Mouse (Mus musculus) 3134 (cell line): ENCODE data around the gene Cox4i2.

Experiments used
- DNase-seq: peaks from one replicate; pipeline ENCODE4 v3.0.0-alpha.2; 2011; ENCODE audit warnings: low spot score; ENCODE audit not compliant: insufficient read length; ENCODE audit errors: extremely low read depth

Gene Cox4i2

DNA sequence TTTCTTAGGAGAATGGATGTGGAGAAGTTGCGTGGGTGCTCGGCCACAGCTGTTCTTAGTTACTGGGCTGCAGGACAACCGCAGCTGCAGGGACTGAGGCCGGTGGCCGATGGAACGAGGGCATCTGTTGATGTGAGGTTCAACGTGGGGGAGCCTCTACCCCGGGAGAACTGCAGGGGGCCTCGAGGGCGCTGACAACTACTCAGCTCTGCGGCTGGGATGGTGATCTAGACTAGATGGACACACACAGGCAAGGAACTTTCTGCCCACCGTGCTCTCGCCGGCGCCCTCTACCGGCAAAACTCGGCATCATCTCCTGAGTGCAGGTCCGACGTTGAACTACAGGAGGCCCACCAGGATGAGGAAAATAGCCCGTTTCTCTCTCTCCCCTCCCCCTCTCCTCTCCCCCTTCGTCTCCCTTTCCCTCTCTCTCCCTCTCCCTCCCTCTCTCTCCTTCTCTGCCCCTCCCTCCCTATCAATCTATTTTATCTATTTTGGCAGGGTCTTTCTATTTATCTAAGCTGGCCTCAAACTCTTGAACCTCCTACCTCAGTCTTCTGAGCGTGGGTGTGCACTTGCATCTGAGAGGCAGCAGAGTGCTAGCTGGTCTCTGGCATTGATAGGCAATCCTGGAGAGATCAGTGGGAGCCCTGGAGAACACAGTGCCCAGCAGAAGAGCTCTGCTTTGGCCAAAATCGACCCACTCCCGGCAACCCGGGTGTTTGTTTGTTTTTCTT lies 12.6 kb downstream of the Cox4i2 start:
- DNase-seq: peak; percentile 78

DNA sequence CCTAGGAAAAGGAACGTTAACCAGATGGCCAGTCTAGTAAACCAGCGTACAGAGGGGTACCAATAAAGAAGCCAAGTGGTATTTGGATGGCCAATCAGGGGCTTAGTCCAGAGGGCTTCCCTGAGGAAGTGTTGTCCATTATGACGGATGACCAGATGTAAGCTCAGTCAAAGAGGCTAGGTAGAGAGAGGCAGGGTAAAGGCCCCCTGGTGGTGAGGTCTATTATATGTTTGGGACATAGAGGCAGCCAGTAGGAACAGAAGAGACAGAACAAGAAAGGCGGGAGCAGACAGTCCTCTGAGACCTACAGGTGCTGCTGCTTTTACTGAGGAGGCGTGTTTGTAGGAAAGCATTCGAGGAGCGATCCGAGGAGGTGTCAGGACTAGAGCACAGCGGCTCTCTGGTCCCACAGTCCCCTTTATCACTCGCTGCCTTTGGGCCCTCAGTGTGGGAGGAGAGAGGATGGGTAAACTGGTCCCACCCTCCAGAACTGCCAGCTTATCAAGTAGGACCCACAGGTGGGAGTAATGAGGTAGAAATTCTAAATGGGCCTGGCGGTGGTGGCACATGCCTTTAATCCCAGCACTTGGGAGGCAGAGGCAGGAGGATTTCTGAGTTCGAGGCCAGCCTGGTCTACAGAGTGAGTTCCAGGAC lies 13.8 kb downstream of the Cox4i2 start:
- peak; percentile 51 for DNase-seq

DNA sequence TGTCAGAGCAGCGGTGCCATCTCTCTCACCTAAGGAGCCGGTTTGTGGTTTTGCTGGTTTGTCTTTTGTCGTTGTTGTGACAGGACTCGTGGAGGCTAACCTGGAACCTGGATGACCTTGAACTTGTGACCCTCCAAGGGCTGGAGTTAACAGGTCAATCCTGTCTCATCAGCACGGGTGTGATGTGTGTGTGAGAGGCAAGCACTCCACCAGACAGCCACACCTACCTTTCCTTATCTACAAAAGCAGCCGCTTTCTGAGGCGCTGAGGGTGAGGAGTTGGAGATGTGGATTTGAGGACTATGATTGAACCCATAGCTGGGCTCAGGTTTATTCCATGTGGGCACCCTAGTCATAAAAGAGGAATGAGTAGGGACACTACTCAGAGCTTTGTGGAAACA lies 15.7 kb downstream of the Cox4i2 start:
- no peak for DNase-seq

DNA sequence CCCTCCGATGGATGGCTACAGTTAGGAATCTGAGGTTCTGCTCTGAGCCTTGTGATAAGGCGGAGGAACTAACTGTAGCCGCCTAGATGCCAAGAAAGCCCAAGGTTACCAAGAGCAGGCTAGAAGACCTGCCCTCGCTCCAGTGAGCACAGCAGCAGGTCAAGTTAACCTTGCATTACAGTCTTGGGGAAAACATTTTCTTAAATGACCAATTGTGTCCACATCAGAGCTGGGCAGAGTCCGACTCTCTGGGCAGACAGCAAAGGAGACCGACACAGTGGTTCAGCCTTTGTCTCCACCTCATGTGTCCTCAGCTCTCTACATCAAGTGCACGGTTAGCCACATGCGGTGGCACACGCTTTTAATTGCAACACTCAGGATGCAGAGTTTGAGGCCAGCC lies 17.6 kb downstream of the Cox4i2 start:
- no peak for DNase-seq

DNA sequence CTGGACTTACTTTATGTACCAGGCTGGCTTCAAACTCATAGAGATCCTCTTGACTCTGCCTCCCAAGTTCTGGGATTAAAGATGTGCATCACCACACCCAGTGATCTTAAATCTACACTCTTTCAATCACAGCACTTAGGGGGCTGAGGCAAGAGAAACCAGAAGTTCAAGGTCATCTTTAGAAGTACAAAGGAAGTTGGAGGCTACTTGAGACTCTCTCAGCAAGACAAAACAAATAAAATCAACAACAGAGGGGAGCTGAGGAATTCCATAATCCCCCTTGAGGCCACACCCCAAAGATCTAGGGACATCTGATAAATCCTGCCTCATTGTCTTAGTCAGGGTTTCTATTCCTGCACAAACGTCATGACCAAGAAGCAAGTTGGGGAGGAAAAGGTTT lies 18.3 kb downstream of the Cox4i2 start:
- DNase-seq: no peak

DNA sequence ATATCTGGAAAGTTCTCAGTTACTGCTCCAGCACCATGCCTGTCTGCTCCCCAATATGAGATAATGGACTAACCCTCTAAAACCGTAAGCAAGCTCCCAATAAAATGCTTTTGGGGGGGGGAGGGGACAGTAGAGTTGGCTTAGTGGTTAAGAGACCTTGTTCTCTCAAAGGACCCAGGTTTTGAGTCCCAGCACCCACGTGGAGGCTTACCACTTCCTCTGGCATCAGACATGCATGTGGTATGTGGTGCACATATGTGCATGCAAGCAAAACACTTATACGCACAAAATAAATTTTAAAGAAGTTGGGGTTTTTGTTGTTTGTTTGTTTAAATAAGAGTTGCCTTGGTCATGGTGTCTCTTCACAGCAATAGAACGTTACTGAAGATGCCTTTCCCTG lies 21.4 kb downstream of the Cox4i2 start:
- DNase-seq: no peak

DNA sequence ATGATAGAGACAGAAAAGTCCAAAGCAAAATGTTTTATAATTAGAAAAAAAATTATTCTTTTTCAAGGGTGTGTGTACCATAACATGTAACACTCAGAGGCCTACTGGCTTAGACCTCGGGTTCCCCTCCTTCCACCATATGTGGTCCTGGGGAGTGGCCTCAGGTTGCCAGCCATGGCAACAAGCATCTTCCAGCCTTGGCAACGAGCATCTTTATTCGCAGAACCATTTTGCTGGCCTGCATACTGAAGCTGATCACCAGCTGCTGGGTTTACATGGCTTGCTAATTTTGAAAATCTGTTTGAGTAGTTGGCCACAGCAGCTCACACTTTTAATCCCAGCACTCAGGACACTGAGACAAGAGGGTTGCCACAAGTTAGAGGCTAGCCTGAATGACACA lies 22.0 kb downstream of the Cox4i2 start:
- DNase-seq: no peak

DNA sequence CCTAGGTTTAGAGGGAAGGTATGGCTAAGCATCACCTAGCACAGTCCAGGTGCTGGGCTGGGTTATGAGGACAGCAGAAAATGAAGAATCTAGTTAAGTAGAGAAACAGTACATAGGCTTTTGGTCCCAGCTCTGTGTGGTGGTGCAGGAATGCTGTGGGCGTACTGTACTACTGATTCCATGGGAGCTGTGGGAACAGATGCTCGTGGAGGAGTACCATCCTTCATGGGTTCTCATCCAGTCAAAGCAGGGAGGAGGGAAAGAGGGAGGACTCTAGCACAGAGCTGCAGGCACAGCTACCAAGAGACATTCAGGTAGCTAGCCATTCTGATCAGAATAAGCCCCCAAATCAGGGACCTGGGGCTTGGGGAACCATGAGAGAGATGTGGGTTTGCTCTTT lies 22.5 kb downstream of the Cox4i2 start:
- no peak for DNase-seq

DNA sequence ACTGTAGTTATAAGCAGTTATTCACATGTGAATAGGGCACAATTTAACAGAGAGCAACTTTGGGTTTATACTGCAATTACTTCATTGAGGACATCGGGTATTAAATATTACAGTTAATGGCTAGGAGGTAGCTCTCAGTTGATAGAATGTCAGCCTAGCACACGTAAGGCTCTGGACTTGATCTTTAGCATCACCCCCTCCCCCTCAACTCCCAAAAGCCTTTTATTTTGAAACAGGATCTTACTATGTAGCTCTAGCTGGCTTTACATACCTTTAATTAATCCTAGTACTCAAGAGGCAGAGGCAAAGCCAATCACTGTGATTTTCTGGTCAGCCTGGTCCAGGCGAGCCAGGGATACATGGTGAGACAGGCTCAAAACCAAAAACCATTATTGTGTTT lies 23.1 kb downstream of the Cox4i2 start:
- no peak for DNase-seq

DNA sequence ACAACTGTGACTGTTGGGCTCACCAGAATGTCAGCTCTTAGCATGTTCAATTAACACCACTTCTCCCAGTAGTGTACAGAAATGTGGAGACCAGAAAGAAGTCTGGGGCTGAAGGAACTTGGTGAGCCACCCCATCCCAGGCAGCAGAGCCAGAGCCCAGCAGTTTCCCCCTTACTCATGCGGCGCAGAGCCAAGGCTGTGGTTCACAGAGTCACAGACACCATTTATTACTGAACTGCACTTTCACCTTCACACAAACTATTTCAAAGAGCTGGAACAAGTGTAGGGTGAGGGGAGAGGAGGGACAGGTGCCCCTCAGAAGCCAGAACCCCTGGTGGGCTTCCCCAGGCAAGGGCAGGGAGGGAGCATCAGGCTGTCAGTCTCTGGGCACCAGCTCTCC lies 26.5 kb downstream of the Cox4i2 start:
- DNase-seq: peak; percentile 72

DNA sequence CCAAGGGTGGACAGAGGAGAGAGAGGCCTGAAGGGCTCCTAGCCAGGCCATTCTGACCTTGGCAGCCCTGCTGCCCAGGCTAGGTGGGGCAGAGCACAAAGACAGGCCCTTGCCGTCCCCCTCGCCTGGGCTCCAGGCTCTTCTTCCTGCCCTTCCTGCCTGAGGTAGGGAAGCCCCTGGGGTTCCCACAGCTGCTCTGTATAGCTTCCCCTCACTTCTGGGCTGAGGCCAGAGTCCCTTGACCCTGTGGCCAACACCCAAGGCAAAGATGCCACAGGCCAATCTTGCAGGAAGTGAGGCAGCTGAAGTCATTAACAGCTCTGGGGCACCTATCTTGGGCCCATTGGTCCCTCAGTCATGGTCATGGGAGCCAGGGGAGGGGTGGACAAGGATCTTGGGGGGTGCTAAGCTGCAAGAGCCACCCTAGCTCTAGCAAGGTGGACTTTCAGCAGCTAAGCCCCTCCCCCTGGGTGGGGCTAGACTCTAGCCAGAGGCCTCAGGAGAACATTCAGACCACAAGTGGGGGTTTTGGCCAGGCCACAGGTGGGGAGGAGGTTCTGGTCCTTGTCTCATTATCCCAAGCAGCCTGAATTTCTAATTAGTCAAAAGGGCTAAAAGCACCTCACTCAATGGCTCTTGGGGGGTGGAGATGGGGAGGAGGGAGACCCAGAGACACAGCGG lies 27.2 kb downstream of the Cox4i2 start:
- peak; percentile 71 for DNase-seq

DNA sequence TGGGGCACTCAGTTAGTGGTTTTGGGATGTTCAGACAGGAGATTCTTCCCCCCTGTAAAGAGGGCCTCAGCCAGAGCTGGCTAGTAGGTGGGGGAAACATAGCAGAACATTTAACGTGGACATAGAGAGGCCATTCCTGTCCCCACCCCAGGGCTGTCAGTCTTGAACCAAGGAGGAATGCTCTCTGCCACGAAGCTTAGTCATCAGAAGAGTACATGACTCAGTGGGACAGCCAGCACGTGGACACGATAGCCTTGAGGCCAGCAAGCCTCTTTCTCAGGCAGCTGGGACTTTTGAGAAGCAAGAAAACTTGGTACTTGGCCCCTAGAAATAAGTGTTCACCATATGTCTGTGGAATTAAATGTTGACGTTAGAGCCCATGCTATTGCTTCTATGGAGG lies 28.7 kb downstream of the Cox4i2 start:
- DNase-seq: peak; percentile 61

DNA sequence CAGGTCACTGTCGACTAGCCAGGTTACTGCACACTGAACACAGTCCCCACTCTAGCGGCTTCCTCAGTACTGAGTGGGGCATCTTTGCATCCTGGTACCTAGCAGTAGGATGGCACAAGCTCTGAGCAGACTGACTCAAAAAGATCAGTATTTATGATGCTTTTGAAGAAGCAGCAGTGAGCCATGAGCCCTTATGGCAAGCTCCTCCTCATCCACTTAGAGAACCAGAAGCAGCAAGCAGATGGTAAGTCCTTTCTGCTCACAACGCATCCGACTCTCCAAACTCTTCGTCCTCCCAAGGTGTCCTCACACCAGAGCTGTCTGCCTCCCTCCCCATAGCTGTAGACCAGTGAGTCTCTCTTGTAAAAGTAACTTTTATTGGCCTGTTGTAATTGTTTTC lies 29.3 kb downstream of the Cox4i2 start:
- no peak for DNase-seq

DNA sequence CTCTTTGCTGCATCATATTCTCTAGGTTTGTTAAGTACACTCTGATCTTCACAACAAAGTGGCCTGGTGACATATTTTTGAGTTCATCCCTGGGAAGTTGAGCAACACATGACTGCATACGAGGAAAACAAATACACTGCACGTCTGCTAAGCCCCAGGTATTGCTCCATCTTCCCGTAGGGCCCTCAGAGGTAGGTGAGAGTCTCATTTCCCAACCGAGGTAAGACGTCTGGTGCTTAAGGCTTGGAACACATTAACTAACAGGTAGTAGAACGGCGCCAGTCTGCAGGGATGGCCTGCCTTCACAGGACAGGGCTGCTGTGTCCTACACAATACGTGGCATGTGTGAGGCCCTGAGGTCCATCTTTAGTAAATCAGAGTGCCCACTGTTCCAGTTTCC lies 30.7 kb downstream of the Cox4i2 start:
- no peak for DNase-seq

DNA sequence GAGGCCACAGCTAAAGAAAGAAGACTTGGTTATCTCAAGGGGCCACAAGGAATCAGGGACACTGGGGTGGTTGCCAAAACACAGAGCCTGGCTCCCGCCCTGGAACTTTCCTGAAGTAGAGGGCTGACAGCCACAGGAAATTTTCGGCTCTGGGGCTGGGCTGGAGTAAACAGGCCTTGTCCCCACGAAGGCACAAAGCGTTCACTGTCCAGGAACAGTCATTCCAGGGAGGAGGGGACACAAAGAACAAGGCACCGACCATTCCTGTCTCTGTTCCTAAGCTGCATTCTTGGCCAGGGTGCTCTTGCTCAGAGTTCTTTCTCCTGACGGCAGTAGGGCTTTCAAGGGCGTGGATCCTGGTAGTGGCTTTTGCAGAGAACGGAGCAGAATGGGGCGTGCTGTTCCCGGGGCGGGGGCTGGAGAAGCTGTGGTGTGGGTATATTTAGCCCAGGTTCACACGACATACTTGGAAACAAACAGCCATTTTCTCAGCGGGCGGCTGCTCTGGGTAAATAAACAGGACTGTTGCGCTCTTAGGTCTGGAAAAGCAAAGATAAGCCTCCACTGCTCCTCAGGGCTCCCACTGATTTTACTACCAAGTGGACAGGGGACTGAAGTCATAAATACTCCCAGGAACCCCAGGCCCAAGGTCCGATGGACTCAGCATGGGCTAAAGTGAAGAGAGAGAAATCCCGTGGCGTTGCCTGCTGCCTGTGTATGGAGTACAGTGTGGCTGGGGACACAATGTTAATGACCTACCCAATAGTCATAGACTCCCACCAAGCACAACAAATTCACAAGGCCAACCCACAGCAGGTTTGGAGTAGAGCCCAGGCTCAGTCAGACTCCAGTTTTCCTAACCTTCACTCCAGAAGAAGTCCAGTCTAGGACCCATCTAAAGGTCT lies 31.7 kb downstream of the Cox4i2 start:
- peak; percentile 71 for DNase-seq

DNA sequence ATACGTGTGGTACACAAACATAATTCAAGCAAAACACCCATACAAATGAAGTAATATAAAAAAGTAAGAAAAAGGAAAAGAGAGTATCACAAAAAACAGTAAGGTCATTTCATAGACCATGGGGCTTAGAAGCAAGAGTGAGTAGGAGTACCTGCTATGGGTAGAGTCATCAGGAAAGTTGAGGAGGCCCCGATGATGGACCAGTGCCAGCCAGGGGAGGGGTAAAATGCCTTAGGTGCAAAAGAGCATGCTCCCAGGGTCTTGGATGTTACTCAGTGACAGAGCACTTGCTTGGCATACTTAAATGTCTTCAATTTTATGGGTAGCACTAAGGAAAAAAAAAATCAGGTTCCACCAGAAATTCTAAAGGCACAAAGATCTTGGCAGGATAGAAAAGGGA lies 33.2 kb downstream of the Cox4i2 start:
- no peak for DNase-seq

DNA sequence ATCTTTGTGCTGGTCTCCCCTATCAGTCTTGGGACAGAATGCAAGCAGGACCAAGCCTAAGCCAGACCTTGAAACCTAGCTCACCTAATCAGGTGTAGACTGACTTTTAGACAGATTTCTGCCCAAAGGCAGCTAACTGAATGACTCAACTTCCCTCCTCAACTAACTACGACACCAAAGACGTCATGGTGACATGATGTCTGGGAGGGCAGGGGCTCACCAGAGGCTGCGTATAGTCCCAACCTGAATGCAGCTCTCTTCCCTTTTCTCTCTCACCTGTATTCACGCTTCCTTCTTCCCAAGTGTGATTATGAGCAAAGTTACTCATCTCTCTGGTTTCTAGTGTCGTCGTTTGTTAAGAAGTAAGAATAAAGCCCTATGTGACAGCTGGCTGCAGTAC lies 33.6 kb downstream of the Cox4i2 start:
- no peak for DNase-seq

DNA sequence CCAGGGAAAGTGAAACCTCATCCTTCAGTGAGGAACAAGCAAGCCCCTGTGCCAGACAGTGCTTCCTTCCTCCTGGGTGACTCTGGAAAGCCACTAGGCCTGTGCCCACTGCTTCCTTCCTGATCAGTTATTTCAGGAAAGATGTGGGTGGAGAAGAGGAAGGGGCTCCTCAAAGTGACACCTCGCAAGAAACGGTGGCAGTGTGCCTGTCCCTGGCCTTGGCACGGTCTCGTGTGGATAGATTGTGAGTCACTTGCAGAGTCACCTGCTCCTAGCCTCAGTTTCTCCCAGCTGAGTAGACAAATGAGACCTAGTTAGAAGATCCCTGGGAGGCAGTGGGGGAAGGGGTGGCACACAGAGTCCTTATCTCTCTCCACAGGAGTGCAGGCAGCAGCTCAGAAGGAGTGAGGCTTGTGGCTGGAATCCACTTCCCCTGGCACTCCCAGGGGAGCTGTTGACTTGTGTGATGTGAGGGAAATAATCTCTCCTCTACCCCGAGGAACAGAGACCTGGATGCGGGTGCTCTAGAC lies 35.0 kb downstream of the Cox4i2 start:
- DNase-seq: no peak

DNA sequence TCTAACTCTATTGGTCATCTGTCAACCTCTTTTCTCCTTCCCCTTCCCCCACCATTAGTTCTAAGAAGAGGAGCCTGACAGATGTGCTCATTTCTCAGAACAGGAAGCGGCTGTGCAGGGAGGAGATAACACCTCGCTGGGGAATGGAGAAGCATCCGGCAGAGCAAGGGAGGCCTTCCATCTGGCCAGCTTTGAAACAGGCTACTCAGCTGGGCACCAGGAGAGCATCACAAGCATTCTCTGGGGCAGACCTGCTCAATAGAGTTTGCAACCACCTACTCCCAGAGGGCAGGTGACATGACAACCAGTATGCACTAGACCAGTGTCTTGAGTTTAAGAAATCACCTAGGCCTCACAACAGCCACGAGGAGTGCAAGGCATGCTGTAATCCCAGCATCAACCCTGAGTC lies 35.6 kb downstream of the Cox4i2 start:
- DNase-seq: no peak

DNA sequence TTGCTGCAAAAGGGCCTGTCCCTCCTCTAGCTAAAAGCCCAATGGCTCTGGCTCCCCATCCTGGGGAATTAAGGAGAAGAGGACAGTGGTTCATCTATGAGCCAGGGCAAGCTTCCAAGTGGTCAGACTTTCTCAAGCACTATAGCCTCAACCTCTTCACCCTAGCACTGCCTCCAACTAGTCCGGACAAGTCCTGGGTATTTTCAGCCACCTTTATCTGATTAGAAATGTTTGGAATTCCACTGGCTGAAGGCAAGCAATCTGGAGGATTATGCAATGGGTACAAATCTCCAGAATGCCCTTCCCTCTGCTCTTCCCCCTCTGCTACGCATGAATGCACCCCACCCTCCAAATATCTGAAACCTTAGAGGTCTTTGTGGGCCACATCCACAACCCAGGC lies 38.5 kb downstream of the Cox4i2 start:
- peak; percentile 76 for DNase-seq

DNA sequence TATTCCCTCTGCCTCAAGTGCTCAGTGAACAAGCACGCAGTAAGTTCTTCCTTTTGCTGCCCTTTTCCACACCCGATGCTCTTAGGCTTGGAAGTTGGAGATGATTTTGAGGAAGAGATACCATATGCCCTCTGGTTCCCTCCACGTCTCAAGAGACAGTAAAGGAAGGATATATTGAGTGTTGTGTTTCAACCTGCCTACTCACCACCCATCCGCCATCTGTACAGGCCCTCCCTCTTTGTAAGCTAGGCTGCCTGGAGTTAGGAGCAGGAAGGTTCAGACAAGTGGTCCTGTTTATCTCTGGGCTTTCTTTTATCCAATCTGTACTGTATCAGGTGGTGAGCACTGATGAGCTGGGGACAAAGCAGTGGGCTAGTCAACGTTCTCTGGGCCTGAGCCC lies 39.4 kb downstream of the Cox4i2 start:
- no peak for DNase-seq
